Mouse (Mus musculus): ENCODE measurements around the gene Ccdc107.

DNA sequence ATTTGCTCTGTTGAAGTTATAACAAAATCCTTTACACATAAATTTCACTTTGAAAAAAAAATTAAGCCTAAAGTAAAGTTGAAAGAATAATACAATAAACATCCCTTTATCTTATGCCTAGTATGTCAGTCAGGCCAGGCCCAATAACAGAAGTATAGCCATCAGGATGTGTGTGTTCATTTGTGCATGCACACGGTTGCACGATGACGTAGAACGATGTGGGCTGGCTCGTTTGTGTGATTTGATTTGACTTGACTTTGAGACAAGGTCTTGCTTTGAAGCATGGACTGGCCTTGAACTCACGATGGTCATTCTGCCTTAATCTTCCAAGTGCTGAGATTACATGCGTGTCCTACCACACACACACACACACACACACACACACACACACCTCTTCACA is 25.8 kb upstream of the Ccdc107 start:
- no peak for TF ChIP-seq POLR2A (IDR thresholded peaks at IDR 0.05; ENCODE audit: insufficient read depth, low read depth, low read length)
- TF ChIP-seq CTCF (IDR thresholded peaks at IDR 0.05; ENCODE audit: insufficient read depth, low read depth, low read length), result no peak

Data from olfactory bulb, adult 2 months (tissue).